Mouse (Mus musculus): ENCODE measurements around the gene Tcf3. TPM values are rescaled to one million over a fixed set of nuclear protein-coding genes. Genes with fewer than 3 reads are reported as not detected.

Gene Tcf3
- polyA plus RNA-seq, 1 experiment from 2014 or later = 64.4 TPM

DNA sequence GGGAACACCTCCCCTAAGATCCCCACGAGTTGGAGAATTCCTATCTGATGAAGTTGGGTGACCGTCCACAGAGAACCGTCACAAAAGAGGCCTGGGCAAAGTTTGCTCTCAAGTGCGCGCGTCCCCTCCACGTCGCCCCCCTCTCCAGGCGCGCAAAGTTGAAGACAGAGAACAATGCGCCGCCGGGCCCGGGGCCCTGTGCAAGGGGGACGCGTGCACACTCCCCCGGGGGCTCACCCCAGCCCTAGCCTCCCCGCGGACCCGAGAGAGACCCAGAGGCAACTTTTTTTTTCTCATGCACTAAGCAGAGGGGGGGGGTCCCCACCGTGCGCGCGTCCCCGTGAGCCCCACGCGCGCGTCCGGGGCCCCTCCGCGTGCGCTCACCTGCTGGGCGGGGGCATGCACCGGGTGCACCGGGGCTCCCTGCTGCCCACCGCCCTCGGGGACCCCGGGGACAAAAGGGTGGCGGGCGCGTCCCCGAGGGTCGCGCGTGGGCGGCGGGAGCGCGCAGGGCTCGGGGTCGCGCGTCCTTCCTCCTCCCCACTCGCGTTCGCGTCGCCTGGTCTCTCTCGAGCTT lies 423 bp downstream of the Tcf3 start:
- under 1% methylated on average over 50 of the region's 60 CpGs for WGBS
- Histone ChIP-seq H3K9me3 (replicated peaks; ENCODE audit: control insufficient read depth, low read length) (no peaks in the 10 kb centered on the region), H3K4me3 (ENCODE audit: low read depth, low read length) (peak overlapping the region; percentile 84), H3K4me1 (ENCODE audit: control insufficient read depth, insufficient read depth, low read length) (peaks cover 5% of the 10 kb centered on the region; the same call in 1 of the 2 replicates), H3K9ac (ENCODE audit: low read length) (peak overlapping the region; percentile 96), H3K36me3 (ENCODE audit: control insufficient read depth, insufficient read depth, low read length) (peaks cover 32% of the 10 kb centered on the region), H3K27ac (ENCODE audit: low read depth, low read length) (peak overlapping the region; percentile 91), H3K4me2 (ENCODE audit: low read length) (peak overlapping the region; percentile 64), H3K27me3 (replicated peaks; ENCODE audit: control insufficient read depth, insufficient read depth, low read length) (no peaks in the 10 kb centered on the region; the same call in 1 of the 2 replicates)
- ATAC-seq (peak; percentile 35), DNase-seq (ENCODE audit: low spot score) (peak; percentile 65)

- H3K36me3 ChIP-seq (ENCODE audit: control insufficient read depth, insufficient read depth, low read length) = peaks cover 38% of the 10 kb centered on the region
These were observed 1.1 kb downstream of the Tcf3 start for GRCm38 (mm10) chr10:80432387-80432785.

GRCm38 (mm10) chr10:80431570-80432386 lies 1.7 kb downstream of the Tcf3 start:
- Histone ChIP-seq H3K4me2 (ENCODE audit: low read length) (peak overlapping the region; percentile 64), H3K4me1 (ENCODE audit: control insufficient read depth, insufficient read depth, low read length) (peaks cover 5% of the 10 kb centered on the region; the same call in 1 of the 2 replicates), H3K9ac (ENCODE audit: low read length) (peak overlapping the region; percentile 96), H3K36me3 (ENCODE audit: control insufficient read depth, insufficient read depth, low read length) (peaks cover 44% of the 10 kb centered on the region), H3K27ac (ENCODE audit: low read depth, low read length) (peak overlapping the region; percentile 28; the same call in 1 of the 2 replicates), H3K27me3 (replicated peaks; ENCODE audit: control insufficient read depth, insufficient read depth, low read length) (no peaks in the 10 kb centered on the region), H3K4me3 (ENCODE audit: low read depth, low read length) (peak overlapping the region; percentile 84), H3K9me3 (replicated peaks; ENCODE audit: control insufficient read depth, low read length) (no peaks in the 10 kb centered on the region)
- WGBS = 15% methylated on average over 15 of the region's 16 CpGs
- ATAC-seq (no peak), DNase-seq (ENCODE audit: low spot score) (no peak)

More at GRCm38 (mm10) chr10:80432387-80432785, 1.1 kb downstream of the Tcf3 start:
- DNase-seq (ENCODE audit: low spot score) (no peak), ATAC-seq (no peak)
- Histone ChIP-seq H3K27me3 (replicated peaks; ENCODE audit: control insufficient read depth, insufficient read depth, low read length) (no peaks in the 10 kb centered on the region), H3K27ac (ENCODE audit: low read depth, low read length) (peak overlapping the region; percentile 91), H3K9ac (ENCODE audit: low read length) (peak overlapping the region; percentile 96), H3K4me1 (ENCODE audit: control insufficient read depth, insufficient read depth, low read length) (peaks cover 5% of the 10 kb centered on the region; the same call in 1 of the 2 replicates), H3K9me3 (replicated peaks; ENCODE audit: control insufficient read depth, low read length) (no peaks in the 10 kb centered on the region), H3K4me3 (ENCODE audit: low read depth, low read length) (peak overlapping the region; percentile 84), H3K4me2 (ENCODE audit: low read length) (peak overlapping the region; percentile 64)
- WGBS = 6% methylated on average over 4 of the region's 4 CpGs

GRCm38 (mm10) chr10:80430375-80430980 lies 3.0 kb downstream of the Tcf3 start:
- H3K9ac ChIP-seq (ENCODE audit: low read length) = no peak overlapping the region
- peaks cover 57% of the 10 kb centered on the region for H3K36me3 ChIP-seq (ENCODE audit: control insufficient read depth, insufficient read depth, low read length)
- no peak for DNase-seq (ENCODE audit: low spot score)
- no peak overlapping the region for H3K4me3 ChIP-seq (ENCODE audit: low read depth, low read length)
- no peak for ATAC-seq
- no peak overlapping the region for H3K27ac ChIP-seq (ENCODE audit: low read depth, low read length)
- H3K27me3 ChIP-seq (replicated peaks; ENCODE audit: control insufficient read depth, insufficient read depth, low read length) = no peaks in the 10 kb centered on the region
- H3K9me3 ChIP-seq (replicated peaks; ENCODE audit: control insufficient read depth, low read length) = no peaks in the 10 kb centered on the region
- H3K4me2 ChIP-seq (ENCODE audit: low read length) = 0 out of 2 replicates have a peak overlapping the region, but pooled peaks have one; percentile 64
- WGBS = 86% methylated on average over 8 of the region's 8 CpGs
- peaks cover 5% of the 10 kb centered on the region; the same call in 1 of the 2 replicates for H3K4me1 ChIP-seq (ENCODE audit: control insufficient read depth, insufficient read depth, low read length)

DNA sequence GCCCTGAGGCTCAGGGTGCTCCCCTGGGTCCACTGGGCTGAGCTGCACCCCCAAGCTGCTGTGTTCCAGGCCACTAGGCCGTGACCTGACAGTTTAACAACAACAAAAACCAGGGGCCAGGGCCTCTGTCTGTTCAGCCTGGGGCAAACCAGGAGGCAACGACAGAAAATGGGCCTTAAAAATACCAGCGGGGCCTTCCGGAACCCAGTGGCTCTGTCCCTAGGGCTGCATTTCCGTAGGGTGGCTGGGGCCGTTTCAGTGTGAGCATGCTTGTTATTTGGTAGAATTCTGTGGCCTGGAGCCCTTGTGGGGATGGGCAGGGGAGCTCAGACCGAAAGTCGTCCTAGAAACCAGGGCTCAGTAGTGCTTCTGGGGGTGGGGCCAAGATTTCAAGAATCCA lies 3.6 kb downstream of the Tcf3 start:
- peaks cover 5% of the 10 kb centered on the region; the same call in 1 of the 2 replicates for H3K4me1 ChIP-seq (ENCODE audit: control insufficient read depth, insufficient read depth, low read length)
- ATAC-seq (no peak), DNase-seq (ENCODE audit: low spot score) (no peak)
- peaks cover 64% of the 10 kb centered on the region for H3K36me3 ChIP-seq (ENCODE audit: control insufficient read depth, insufficient read depth, low read length)
- H3K9me3 ChIP-seq (replicated peaks; ENCODE audit: control insufficient read depth, low read length) = no peaks in the 10 kb centered on the region
- WGBS = 81% methylated on average over 8 of the region's 8 CpGs
- no peaks in the 10 kb centered on the region for H3K27me3 ChIP-seq (replicated peaks; ENCODE audit: control insufficient read depth, insufficient read depth, low read length)
- H3K9ac ChIP-seq (ENCODE audit: low read length) = no peak overlapping the region
- no peak overlapping the region for H3K27ac ChIP-seq (ENCODE audit: low read depth, low read length)
- H3K4me3 ChIP-seq (ENCODE audit: low read depth, low read length) = no peak overlapping the region
- no peak overlapping the region for H3K4me2 ChIP-seq (ENCODE audit: low read length)

- H3K36me3 ChIP-seq (ENCODE audit: control insufficient read depth, insufficient read depth, low read length) = peaks cover 91% of the 10 kb centered on the region
- no peak overlapping the region for H3K4me2 ChIP-seq (ENCODE audit: low read length)
- H3K4me3 ChIP-seq (ENCODE audit: low read depth, low read length) = no peak overlapping the region
- H3K4me1 ChIP-seq (ENCODE audit: control insufficient read depth, insufficient read depth, low read length) = peaks cover 8% of the 10 kb centered on the region
- no peak for ATAC-seq
- H3K9me3 ChIP-seq (replicated peaks; ENCODE audit: control insufficient read depth, low read length) = no peaks in the 10 kb centered on the region
- no peak for DNase-seq (ENCODE audit: low spot score)
- H3K9ac ChIP-seq (ENCODE audit: low read length) = no peak overlapping the region
- H3K27ac ChIP-seq (ENCODE audit: low read depth, low read length) = no peak overlapping the region
- no peaks in the 10 kb centered on the region for H3K27me3 ChIP-seq (replicated peaks; ENCODE audit: control insufficient read depth, insufficient read depth, low read length)
- WGBS = 95% methylated on average over 3 of the region's 3 CpGs
These were observed 8.4 kb downstream of the Tcf3 start for GRCm38 (mm10) chr10:80425041-80425440.

DNA sequence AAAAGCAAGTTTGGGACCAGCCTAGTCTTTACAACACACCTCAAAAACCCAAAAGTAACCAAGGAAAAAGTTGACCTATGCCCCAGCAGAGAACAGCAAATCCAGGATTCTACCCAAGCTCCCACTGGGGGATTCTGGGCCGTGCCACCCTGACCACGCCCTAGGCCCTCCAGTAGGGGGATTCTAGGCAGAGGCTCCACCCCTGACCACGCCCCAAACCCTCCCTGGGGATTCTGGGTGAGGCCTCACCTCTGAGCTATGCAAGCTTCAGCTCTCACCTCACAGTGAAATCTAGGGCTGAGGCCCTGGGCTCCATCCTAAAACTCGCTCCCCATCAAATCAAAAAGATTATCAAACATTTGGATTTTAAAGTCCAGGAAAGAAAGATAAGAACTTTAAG lies 9.9 kb downstream of the Tcf3 start:
- Histone ChIP-seq H3K9me3 (replicated peaks; ENCODE audit: control insufficient read depth, low read length) (no peaks in the 10 kb centered on the region), H3K27me3 (replicated peaks; ENCODE audit: control insufficient read depth, insufficient read depth, low read length) (no peaks in the 10 kb centered on the region), H3K4me3 (ENCODE audit: low read depth, low read length) (no peak overlapping the region), H3K27ac (ENCODE audit: low read depth, low read length) (peak overlapping the region; percentile 52), H3K4me2 (ENCODE audit: low read length) (no peak overlapping the region), H3K4me1 (ENCODE audit: control insufficient read depth, insufficient read depth, low read length) (peaks cover 18% of the 10 kb centered on the region), H3K9ac (ENCODE audit: low read length) (no peak overlapping the region), H3K36me3 (ENCODE audit: control insufficient read depth, insufficient read depth, low read length) (peaks cover 91% of the 10 kb centered on the region)
- ATAC-seq = no peak
- DNase-seq (ENCODE audit: low spot score) = peak; percentile 29
- 41% methylated on average over 4 of the region's 4 CpGs for WGBS

DNA sequence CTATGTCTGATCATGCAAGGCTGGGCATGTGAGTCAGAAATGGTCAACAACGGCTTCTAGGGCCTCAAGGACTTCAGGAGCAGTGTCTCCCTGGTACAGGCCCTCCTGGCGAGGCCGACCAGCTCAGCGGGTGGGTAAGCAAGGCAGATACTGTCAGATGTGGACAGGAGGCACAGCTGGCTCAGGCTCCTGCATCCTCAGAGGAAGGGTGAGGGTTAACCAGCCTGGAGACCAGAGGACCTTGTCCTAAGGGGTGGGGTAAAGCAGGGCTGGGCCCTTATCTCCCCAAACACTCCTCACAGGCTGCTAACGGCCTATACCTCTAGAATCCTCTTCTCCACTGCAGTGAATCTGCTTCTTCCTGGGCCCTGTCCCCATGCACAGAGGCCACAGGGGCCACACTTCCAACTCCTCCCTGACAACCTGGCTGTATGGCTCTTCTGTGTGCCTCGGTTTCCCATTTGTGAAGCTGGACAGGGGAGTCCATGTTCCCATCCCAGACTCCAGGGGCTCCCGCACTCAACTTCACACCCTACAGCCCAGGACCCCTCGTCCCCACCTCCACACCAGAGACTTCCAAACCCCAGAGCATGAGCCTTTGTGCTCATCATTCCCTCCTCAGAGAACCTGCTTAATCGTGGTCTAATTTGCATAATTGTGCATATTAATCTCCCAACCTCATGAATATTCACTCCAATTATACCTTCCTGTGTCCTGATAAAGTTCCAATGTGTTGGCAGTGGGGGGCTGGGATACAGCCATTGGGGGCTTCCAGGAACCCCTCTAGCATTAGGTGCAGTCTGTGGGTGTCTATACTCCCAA lies 11.6 kb downstream of the Tcf3 start:
- H3K4me1 ChIP-seq (ENCODE audit: control insufficient read depth, insufficient read depth, low read length) = peaks cover 21% of the 10 kb centered on the region
- ATAC-seq (peak; percentile 54), DNase-seq (ENCODE audit: low spot score) (peak; percentile 59)
- 75% methylated on average over 9 of the region's 9 CpGs for WGBS
- peaks cover 91% of the 10 kb centered on the region for H3K36me3 ChIP-seq (ENCODE audit: control insufficient read depth, insufficient read depth, low read length)
- no peaks in the 10 kb centered on the region for H3K9me3 ChIP-seq (replicated peaks; ENCODE audit: control insufficient read depth, low read length)
- peak overlapping the region; percentile 79 for H3K27ac ChIP-seq (ENCODE audit: low read depth, low read length)
- no peak overlapping the region for H3K9ac ChIP-seq (ENCODE audit: low read length)
- peak overlapping the region; percentile 19; the same call in 1 of the 2 replicates for H3K4me2 ChIP-seq (ENCODE audit: low read length)
- H3K27me3 ChIP-seq (replicated peaks; ENCODE audit: control insufficient read depth, insufficient read depth, low read length) = no peaks in the 10 kb centered on the region
- no peak overlapping the region for H3K4me3 ChIP-seq (ENCODE audit: low read depth, low read length)

Data from forebrain, embryonic 14.5 days (tissue).